Mouse (Mus musculus): ENCODE data around the gene Sgf29. TPM values are rescaled to one million over a fixed set of nuclear protein-coding genes. Genes with fewer than 3 reads are reported as not detected.

Sgf29 gene
- 10 to 100 TPM; 26.0 to 32.0 TPM for total RNA-seq (2021)

GRCm38 (mm10) chr7:126649231-126650051 lies at the start of gene Sgf29:
Gene Sgf29 (plus strand): TSS chr7:126649309.
- DNase-seq, result peak; percentile 95 to 96
- intact Hi-C loops (cut with DNase I), result loop anchor here (10.0 kb wide), 1 partner anchor 465 kb away; no protein-coding TSS in a partner anchor

- intact Hi-C loops (cut with DNase I), result no loop called here
- no peak for DNase-seq
Measured at GRCm38 (mm10) chr7:126601896-126602295, 47.2 kb upstream of the Sgf29 start.

GRCm38 (mm10) chr7:126602650-126603049 lies 46.5 kb upstream of the Sgf29 start:
- intact Hi-C loops (cut with DNase I), result no loop called here

GRCm38 (mm10) chr7:126606611-126607010 lies 42.5 kb upstream of the Sgf29 start:
- DNase-seq, result no peak
- intact Hi-C loops (cut with DNase I), result no loop called here

More at GRCm38 (mm10) chr7:126602650-126603049, 46.5 kb upstream of the Sgf29 start:
- no peak for DNase-seq

GRCm38 (mm10) chr7:126607064-126607463 lies 42.0 kb upstream of the Sgf29 start:
- DNase-seq, result peak; percentile 67 to 71
- intact Hi-C loops (cut with DNase I), result no loop called here

GRCm38 (mm10) chr7:126607796-126608195 lies 41.3 kb upstream of the Sgf29 start:
- DNase-seq, result no peak
- intact Hi-C loops (cut with DNase I), result no loop called here

- intact Hi-C loops (cut with DNase I), result no loop called here
Measured at GRCm38 (mm10) chr7:126612736-126613135, 36.4 kb upstream of the Sgf29 start.

GRCm38 (mm10) chr7:126616707-126617106 lies 32.4 kb upstream of the Sgf29 start:
- DNase-seq, result no peak
- intact Hi-C loops (cut with DNase I), result no loop called here

More at GRCm38 (mm10) chr7:126612736-126613135, 36.4 kb upstream of the Sgf29 start:
- DNase-seq, result no peak

- intact Hi-C loops (cut with DNase I), result no loop called here
- DNase-seq, result no peak
Measured at GRCm38 (mm10) chr7:126619559-126620275, 29.4 kb upstream of the Sgf29 start.

GRCm38 (mm10) chr7:126621452-126622359 lies 27.4 kb upstream of the Sgf29 start:
- intact Hi-C loops (cut with DNase I), result no loop called here
- DNase-seq, result no peak

- no peak for DNase-seq
- intact Hi-C loops (cut with DNase I), result no loop called here
Measured at GRCm38 (mm10) chr7:126623381-126623780, 25.7 kb upstream of the Sgf29 start.

- peak in 1 of 2 experiments; percentile 18 for DNase-seq
- intact Hi-C loops (cut with DNase I), result no loop called here
Measured at GRCm38 (mm10) chr7:126624774-126625173, 24.3 kb upstream of the Sgf29 start.

- DNase-seq, result peak; percentile 83 to 84
- intact Hi-C loops (cut with DNase I), result no loop called here
Measured at GRCm38 (mm10) chr7:126625369-126625768, 23.7 kb upstream of the Sgf29 start.

- DNase-seq, result no peak
- intact Hi-C loops (cut with DNase I), result no loop called here
Measured at GRCm38 (mm10) chr7:126625807-126626600, 23.1 kb upstream of the Sgf29 start.

GRCm38 (mm10) chr7:126628111-126628510 lies 21.0 kb upstream of the Sgf29 start:
- intact Hi-C loops (cut with DNase I), result no loop called here
- no peak for DNase-seq

GRCm38 (mm10) chr7:126629915-126630314 lies 19.2 kb upstream of the Sgf29 start:
- intact Hi-C loops (cut with DNase I), result no loop called here
- DNase-seq, result no peak

GRCm38 (mm10) chr7:126630824-126631518 lies 18.1 kb upstream of the Sgf29 start, which contains the start of gene Nupr1:
Gene Nupr1 (minus strand): TSS chr7:126630861.
- intact Hi-C loops (cut with DNase I), result no loop called here
- no peak for DNase-seq

- no peak for DNase-seq
- intact Hi-C loops (cut with DNase I), result no loop called here
Measured at GRCm38 (mm10) chr7:126632478-126632877, 16.6 kb upstream of the Sgf29 start.

GRCm38 (mm10) chr7:126635375-126635774 lies 13.7 kb upstream of the Sgf29 start:
- DNase-seq, result no peak
- intact Hi-C loops (cut with DNase I), result loop anchor here (5.0 kb wide), 1 partner anchor 158 kb away; the partner anchor contains the start of gene Sh2b1
